Mouse (Mus musculus): ENCODE results near the gene Abcb5. TPM values are rescaled to one million over a fixed set of nuclear protein-coding genes. Genes with fewer than 3 reads are reported as not detected.
"Not testable (repeated sequence)": the region's sequence is repeated elsewhere in the genome, so short reads cannot be mapped to it uniquely, and the experiment has no call there.

Abcb5 gene
- total and polyA plus RNA-seq, 2 experiments from 2014 or later: not detected

DNA sequence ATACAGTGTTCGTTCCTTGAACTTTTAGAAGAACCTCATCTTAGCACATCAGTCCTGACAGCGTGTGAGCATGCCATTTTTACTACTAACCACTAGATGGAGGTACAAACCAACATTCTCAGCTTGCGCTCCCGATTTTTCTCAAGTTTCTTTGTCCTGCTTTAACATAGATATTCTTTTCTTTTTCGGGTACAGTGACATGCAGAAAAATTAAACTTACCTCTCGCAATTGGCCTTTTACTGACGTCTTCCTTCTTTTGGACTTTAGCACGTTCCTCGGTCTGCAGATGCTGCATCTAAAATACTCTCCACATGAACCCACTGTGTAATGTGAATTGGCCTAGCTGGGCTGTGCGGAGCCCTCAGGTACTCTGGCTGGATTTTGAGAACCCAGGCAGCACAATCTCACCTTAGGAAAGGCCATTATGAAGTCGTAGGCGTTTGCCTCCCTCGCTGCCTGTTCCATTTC lies 39.4 kb downstream of the Abcb5 start:
- Histone ChIP-seq H3K4me1 (ENCODE audit: insufficient read depth, low read length) (0 out of 2 replicates have a peak, but pooled peaks cover 2% of the 10 kb centered on the region), H3K27ac (ENCODE audit: low read depth, low read length) (no peak overlapping the region), H3K4me2 (ENCODE audit: low read depth, low read length, poor library complexity, severe bottlenecking) (peak overlapping the region; percentile 44), H3K9me3 (ENCODE audit: low read length) (no peaks in the 10 kb centered on the region), H3K27me3 (ENCODE audit: insufficient read depth, low read length) (no peaks in the 10 kb centered on the region), H3K36me3 (ENCODE audit: insufficient read depth, low read length) (no peaks in the 10 kb centered on the region), H3K4me3 (ENCODE audit: low read depth, low read length) (no peak overlapping the region; the same call in 1 of the 2 replicates), H3K9ac (replicated peaks; ENCODE audit: low read length, poor library complexity, severe bottlenecking) (no peak overlapping the region)
- ATAC-seq (ENCODE audit: low FRiP score) (no peak), DNase-seq (ENCODE audit: low spot score) (peak; percentile 76)
- peak; percentile 91 for TF ChIP-seq CTCF (IDR thresholded peaks at IDR 0.05)
- WGBS: 13% methylated on average over 13 of the region's 13 CpGs

DNA sequence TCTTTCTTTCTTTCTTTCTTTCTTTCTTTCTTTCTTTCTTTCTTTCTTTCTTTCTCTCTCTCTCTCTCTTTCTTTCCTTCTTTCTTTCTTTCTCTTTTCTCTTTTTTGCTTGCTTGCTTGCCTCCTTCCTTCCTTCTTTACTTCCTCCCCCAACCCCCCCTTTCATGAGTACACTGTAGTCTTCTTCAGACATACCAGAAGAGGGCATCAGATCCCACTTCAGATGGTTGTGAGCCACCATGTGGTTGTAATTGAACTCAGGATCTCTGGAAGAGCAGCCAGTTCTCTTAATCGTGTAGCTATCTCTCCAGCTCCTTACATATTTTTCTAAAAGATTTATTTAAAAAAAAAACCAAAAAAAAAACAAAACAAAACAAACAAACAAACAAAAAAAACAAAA lies 42.3 kb downstream of the Abcb5 start:
- H3K27me3 ChIP-seq (ENCODE audit: insufficient read depth, low read length); DNase-seq (ENCODE audit: low spot score); H3K9me3 ChIP-seq (ENCODE audit: low read length); H3K4me3 ChIP-seq (ENCODE audit: low read depth, low read length); H3K4me2 ChIP-seq (ENCODE audit: low read depth, low read length, poor library complexity, severe bottlenecking); H3K36me3 ChIP-seq (ENCODE audit: insufficient read depth, low read length); H3K9ac ChIP-seq (replicated peaks; ENCODE audit: low read length, poor library complexity, severe bottlenecking); ATAC-seq (ENCODE audit: low FRiP score); H3K4me1 ChIP-seq (ENCODE audit: insufficient read depth, low read length); H3K27ac ChIP-seq (ENCODE audit: low read depth, low read length): not testable (repeated sequence)
- WGBS: 63% methylated on average over 1 of the region's 1 CpGs
- 0 out of 2 replicates have a peak, but pooled peaks have one; percentile 15 for TF ChIP-seq CTCF (IDR thresholded peaks at IDR 0.05)

DNA sequence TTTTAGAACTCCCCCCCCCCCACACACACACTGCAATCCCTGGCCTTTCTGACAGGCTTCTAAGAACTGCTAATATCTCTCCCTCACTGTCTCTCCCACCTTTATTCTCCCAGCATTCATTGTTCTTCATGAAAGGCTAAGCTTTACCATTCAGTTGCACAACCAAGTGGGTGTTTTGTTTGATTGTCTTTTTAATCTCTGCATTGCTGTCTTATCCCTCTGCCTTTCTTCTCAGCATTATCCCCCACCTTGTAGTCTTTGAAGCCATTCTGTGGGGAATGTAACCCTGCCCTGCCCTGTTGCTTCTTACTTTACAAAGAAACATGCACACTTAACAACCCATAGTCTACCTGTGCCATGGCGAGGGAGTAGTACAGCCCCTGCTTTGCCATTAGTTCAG lies 48.5 kb downstream of the Abcb5 start:
- ATAC-seq (ENCODE audit: low FRiP score) (no peak), DNase-seq (ENCODE audit: low spot score) (no peak)
- WGBS: 27% methylated on average over 1 of the region's 1 CpGs
- TF ChIP-seq CTCF (IDR thresholded peaks at IDR 0.05): no peak
- Histone ChIP-seq H3K36me3 (ENCODE audit: insufficient read depth, low read length) (no peaks in the 10 kb centered on the region), H3K9ac (replicated peaks; ENCODE audit: low read length, poor library complexity, severe bottlenecking) (no peak overlapping the region), H3K4me3 (ENCODE audit: low read depth, low read length) (no peak overlapping the region), H3K27me3 (ENCODE audit: insufficient read depth, low read length) (no peaks in the 10 kb centered on the region), H3K9me3 (ENCODE audit: low read length) (no peaks in the 10 kb centered on the region), H3K4me1 (ENCODE audit: insufficient read depth, low read length) (no peaks in the 10 kb centered on the region), H3K4me2 (ENCODE audit: low read depth, low read length, poor library complexity, severe bottlenecking) (no peak overlapping the region), H3K27ac (ENCODE audit: low read depth, low read length) (no peak overlapping the region)

DNA sequence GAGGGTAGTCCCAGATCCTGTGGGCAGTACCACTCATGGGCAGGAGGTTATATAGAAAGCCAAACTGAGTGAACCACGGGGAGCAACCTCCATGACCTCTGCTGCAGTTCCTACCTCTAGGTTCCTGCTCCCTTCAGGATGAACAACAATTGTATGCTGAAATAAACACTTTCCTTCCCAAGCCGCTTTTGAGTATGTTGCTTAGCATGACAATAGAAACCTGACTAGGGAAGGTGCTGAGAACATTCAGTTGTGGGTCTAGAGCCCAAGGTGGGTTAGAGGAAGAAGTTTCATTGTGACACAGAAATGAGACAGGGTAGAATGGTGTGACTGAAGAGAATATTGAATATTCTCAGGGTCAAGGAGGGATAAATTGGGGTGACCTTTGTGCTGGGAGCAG lies 55.9 kb downstream of the Abcb5 start:
- H3K4me2 ChIP-seq (ENCODE audit: low read depth, low read length, poor library complexity, severe bottlenecking): no peak overlapping the region
- no peaks in the 10 kb centered on the region for H3K36me3 ChIP-seq (ENCODE audit: insufficient read depth, low read length)
- H3K27ac ChIP-seq (ENCODE audit: low read depth, low read length): no peak overlapping the region
- no peaks in the 10 kb centered on the region for H3K27me3 ChIP-seq (ENCODE audit: insufficient read depth, low read length)
- no peak for TF ChIP-seq CTCF (IDR thresholded peaks at IDR 0.05)
- H3K9ac ChIP-seq (replicated peaks; ENCODE audit: low read length, poor library complexity, severe bottlenecking): no peak overlapping the region
- ATAC-seq (ENCODE audit: low FRiP score) (no peak), DNase-seq (ENCODE audit: low spot score) (no peak)
- no peaks in the 10 kb centered on the region for H3K9me3 ChIP-seq (ENCODE audit: low read length)
- 70% methylated on average over 2 of the region's 2 CpGs for WGBS
- H3K4me3 ChIP-seq (ENCODE audit: low read depth, low read length): no peak overlapping the region
- no peaks in the 10 kb centered on the region for H3K4me1 ChIP-seq (ENCODE audit: insufficient read depth, low read length)

DNA sequence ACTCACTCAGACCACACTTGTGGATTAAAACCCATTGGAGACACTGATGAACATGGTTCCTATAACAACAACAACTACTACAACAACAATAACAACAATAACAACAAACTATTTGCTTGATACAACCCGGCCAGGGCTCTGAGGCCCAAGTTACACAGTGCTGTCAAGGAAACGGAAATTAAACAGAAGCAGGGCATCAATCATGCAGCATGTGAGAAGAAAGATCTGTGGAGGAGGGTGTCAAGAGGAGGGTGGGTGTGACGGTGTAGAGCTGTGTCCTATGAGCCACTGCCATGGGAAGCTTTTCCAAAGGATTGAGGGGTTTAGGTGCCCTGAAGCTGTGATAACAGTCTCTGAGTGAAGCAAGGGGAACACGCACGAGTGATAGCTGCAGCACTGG lies 64.0 kb downstream of the Abcb5 start:
- Histone ChIP-seq H3K9ac (replicated peaks; ENCODE audit: low read length, poor library complexity, severe bottlenecking) (no peak overlapping the region), H3K4me1 (ENCODE audit: insufficient read depth, low read length) (no peaks in the 10 kb centered on the region), H3K4me3 (ENCODE audit: low read depth, low read length) (no peak overlapping the region), H3K4me2 (ENCODE audit: low read depth, low read length, poor library complexity, severe bottlenecking) (no peak overlapping the region), H3K9me3 (ENCODE audit: low read length) (no peaks in the 10 kb centered on the region), H3K27ac (ENCODE audit: low read depth, low read length) (no peak overlapping the region), H3K27me3 (ENCODE audit: insufficient read depth, low read length) (no peaks in the 10 kb centered on the region), H3K36me3 (ENCODE audit: insufficient read depth, low read length) (no peaks in the 10 kb centered on the region)
- no peak for DNase-seq (ENCODE audit: low spot score)
- no peak for ATAC-seq (ENCODE audit: low FRiP score)
- no peak for TF ChIP-seq CTCF (IDR thresholded peaks at IDR 0.05)
- WGBS: 80% methylated on average over 5 of the region's 5 CpGs

DNA sequence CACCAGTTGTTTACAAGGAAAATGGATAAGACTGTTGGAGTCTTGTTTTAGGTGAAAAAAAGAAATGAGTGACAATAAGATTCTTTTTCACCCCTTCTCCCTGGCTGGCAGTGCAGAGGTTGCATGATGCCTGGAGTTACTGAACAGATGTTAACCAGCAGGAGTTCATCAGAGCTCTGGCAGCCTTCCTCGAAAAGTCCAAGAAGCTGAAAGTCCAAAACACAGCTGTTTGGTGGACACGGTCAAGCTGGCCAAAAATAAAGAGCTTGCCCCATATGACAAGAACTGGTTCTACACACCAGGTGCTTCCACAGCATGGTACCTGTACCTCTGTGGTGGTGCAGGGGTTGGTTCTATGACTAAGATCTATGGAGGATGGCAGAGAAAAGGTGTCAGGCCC lies 78.3 kb downstream of the Abcb5 start:
- Histone ChIP-seq H3K4me3 (ENCODE audit: low read depth, low read length) (no peak overlapping the region), H3K4me2 (ENCODE audit: low read depth, low read length, poor library complexity, severe bottlenecking) (no peak overlapping the region), H3K4me1 (ENCODE audit: insufficient read depth, low read length) (no peaks in the 10 kb centered on the region), H3K27me3 (ENCODE audit: insufficient read depth, low read length) (no peaks in the 10 kb centered on the region), H3K9me3 (ENCODE audit: low read length) (no peaks in the 10 kb centered on the region), H3K9ac (replicated peaks; ENCODE audit: low read length, poor library complexity, severe bottlenecking) (no peak overlapping the region), H3K36me3 (ENCODE audit: insufficient read depth, low read length) (no peaks in the 10 kb centered on the region), H3K27ac (ENCODE audit: low read depth, low read length) (no peak overlapping the region)
- 79% methylated on average over 2 of the region's 2 CpGs for WGBS
- DNase-seq (ENCODE audit: low spot score): no peak
- TF ChIP-seq CTCF (IDR thresholded peaks at IDR 0.05): no peak
- no peak for ATAC-seq (ENCODE audit: low FRiP score)

All from midbrain, postnatal 0 days (tissue).